Mouse (Mus musculus) limb, embryonic 12.5 days (tissue): ENCODE measurements at regions not wholly inside any gene's neighbourhood (a gene's known extent, or its start where the extent isn't known, plus 50 kb on each side); places are given as distances from the start of the nearest gene placed in this dataset.

ENCODE experiments used
- ATAC-seq: fragments of 200-750 bp; cut with Nextera tagmentation; 2 replicates; pipeline ENCODE4 v1.8.0; 2017; ENCODE audit warnings: low read depth, moderate TSS enrichment; ENCODE audit not compliant: insufficient number of reproducible peaks, insufficient read depth, low FRiP score, low TSS enrichment
- H3K27ac ChIP-seq: fragments of 300-500 bp; sonication (generic); 2 replicates; pipeline ENCODE4 v1.5.1; 2016; ENCODE audit warnings: mild to moderate bottlenecking, moderate library complexity
- H3K27me3 ChIP-seq: fragments of 300-500 bp; sonication (generic); 2 replicates; pipeline ENCODE4 v1.6.1; 2016; ENCODE audit warnings: mild to moderate bottlenecking, moderate library complexity
- H3K36me3 ChIP-seq: fragments of 300-500 bp; sonication (generic); 2 replicates; pipeline ENCODE4 v1.6.1; 2016; ENCODE audit warnings: mild to moderate bottlenecking, moderate library complexity
- H3K4me1 ChIP-seq: fragments of 300-500 bp; sonication (generic); replicated peaks from 2 replicates; pipeline ENCODE4 v1.6.1; 2016
- H3K4me2 ChIP-seq: fragments of 300-500 bp; sonication (generic); 2 replicates; pipeline ENCODE4 v1.6.1; 2016; ENCODE audit warnings: mild to moderate bottlenecking, moderate library complexity
- H3K4me3 ChIP-seq: fragments of 300-500 bp; sonication (generic); replicated peaks from 2 replicates; pipeline ENCODE4 v1.5.1; 2016; ENCODE audit warnings: mild to moderate bottlenecking
- H3K9ac ChIP-seq: fragments of 300-500 bp; sonication (generic); replicated peaks from 2 replicates; pipeline ENCODE4 v1.6.1; 2016; ENCODE audit warnings: mild to moderate bottlenecking, moderate library complexity
- H3K9me3 ChIP-seq: fragments of 300-500 bp; sonication (generic); 2 replicates; pipeline ENCODE4 v1.6.1; 2016; ENCODE audit warnings: mild to moderate bottlenecking, moderate library complexity
- WGBS: fragments of 180-500 bp; shearing (Covaris S2); methylation state at CpG from one replicate; pipeline ENCODE4 v1.1.7; 2016; 5-methylcytosine and 5-hydroxymethylcytosine counted together

DNA sequence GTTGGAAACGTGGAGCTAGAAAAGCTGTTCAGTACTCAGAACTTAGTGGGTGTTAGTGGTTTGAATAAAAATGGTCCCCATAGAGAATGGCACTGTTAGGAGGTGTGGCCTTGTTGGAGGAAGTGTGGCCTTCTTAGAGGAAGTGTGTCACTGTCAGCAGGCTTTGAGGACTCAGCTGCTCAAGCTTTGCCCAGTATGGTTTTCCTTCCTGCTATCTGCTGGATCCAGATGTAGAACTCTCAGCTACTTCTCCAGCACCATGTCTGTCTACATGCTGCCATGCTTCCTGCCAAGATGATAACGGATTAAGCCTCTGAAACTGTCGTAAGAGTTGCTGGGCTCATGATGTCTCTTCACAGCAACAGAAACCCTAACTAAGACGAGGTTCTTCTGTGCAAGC lies 59.8 kb upstream of the Rreb1 start:
- no peak overlapping the region for H3K27ac ChIP-seq
- 79% methylated on average over 4 of the region's 4 CpGs for WGBS
- no peak for ATAC-seq
- no peaks in the 10 kb centered on the region for H3K9me3 ChIP-seq
- no peaks in the 10 kb centered on the region for H3K27me3 ChIP-seq
- no peaks in the 10 kb centered on the region for H3K36me3 ChIP-seq
- no peak overlapping the region for H3K4me2 ChIP-seq
- no peak overlapping the region for H3K9ac ChIP-seq
- no peak overlapping the region for H3K4me3 ChIP-seq
- no peaks in the 10 kb centered on the region for H3K4me1 ChIP-seq
